Mouse (Mus musculus): Measurements from ENCODE around the gene Uhmk1.

- no peak for TF ChIP-seq ZC3H11A (IDR thresholded peaks at IDR 0.05; ENCODE audit: borderline replicate concordance, low read depth, low read length)
- no peak for TF ChIP-seq CHD2 (IDR thresholded peaks at IDR 0.05; ENCODE audit: low read depth, low read length)
- TF ChIP-seq HCFC1 (IDR thresholded peaks at IDR 0.05; ENCODE audit: borderline replicate concordance, insufficient read depth, low read length) = no peak
- no peak for TF ChIP-seq MAFK (IDR thresholded peaks at IDR 0.05; ENCODE audit: insufficient read depth, low read depth, low read length)
- no peak for TF ChIP-seq ZNF384 (IDR thresholded peaks at IDR 0.05; ENCODE audit: low read depth, low read length)
These were observed 61.2 kb downstream of the Uhmk1 start for GRCm38 (mm10) chr1:170153986-170154385.
